Mouse (Mus musculus): ENCODE measurements around the gene Wbp1l. TPM values are rescaled to one million over a fixed set of nuclear protein-coding genes. Genes with fewer than 3 reads are reported as not detected.
A peak's percentile ranks its signal among the peaks of the same experiment; 100 is the strongest.

Wbp1l gene
- polyA plus RNA-seq, 1 experiment from 2014 or later: 53.4 TPM

DNA sequence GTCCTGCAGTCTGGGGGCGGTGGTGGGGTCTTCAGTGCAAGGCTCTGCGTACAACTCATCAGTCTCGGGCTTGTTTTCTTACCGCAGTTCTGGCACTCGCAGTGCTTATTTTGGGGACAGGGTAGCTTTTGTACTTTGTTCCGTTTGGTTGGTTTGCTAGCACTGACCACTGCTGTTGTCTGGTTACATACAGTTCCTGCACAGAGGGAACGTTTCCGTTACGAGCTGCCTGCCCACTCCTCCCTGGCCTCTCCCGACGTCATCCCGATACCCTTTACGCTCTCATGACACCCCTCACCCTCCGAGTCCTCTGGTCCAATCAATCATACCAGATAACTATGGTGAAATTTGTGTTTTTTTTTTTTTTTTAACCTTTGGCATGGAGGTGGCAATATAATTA lies 2.6 kb downstream of the Wbp1l start:
- Histone ChIP-seq H3K9ac (no peak overlapping the region), H3K4me3 (no peak overlapping the region), H3K27ac (no peak overlapping the region), H3K9me3 (no peaks in the 10 kb centered on the region), H3K27me3 (no peaks in the 10 kb centered on the region), H3K4me1 (peaks cover 16% of the 10 kb centered on the region), H3K4me2 (no peak overlapping the region), H3K36me3 (peaks cover 34% of the 10 kb centered on the region)
- WGBS: 84% methylated on average over 14 of the region's 14 CpGs
- no peak for ATAC-seq (ENCODE audit: insufficient number of reproducible peaks, low FRiP score, low TSS enrichment, low read depth)

DNA sequence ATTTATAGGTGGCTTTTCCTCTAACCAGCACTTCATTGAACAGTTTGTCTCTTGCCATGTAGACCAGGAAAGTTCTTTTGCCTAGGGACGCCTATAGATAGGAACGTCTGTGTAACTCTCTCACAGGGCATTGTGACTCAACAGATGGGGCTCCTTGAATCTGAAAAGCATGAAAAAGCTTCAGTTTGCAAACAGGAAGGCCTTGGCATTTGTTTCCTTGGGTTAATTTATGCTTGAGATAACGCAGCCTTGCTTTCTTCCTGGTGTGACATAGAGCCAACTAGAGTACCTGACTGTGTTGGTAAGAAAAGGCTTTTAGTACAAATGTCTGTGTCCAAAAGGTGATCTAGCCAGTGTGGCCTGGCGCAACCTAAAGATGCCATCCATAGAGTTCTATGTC lies 3.5 kb downstream of the Wbp1l start:
- Histone ChIP-seq H3K36me3 (peaks cover 41% of the 10 kb centered on the region), H3K4me3 (no peak overlapping the region), H3K9ac (no peak overlapping the region), H3K4me2 (no peak overlapping the region), H3K9me3 (no peaks in the 10 kb centered on the region), H3K27me3 (no peaks in the 10 kb centered on the region), H3K27ac (no peak overlapping the region), H3K4me1 (peaks cover 18% of the 10 kb centered on the region)
- no peak for ATAC-seq (ENCODE audit: insufficient number of reproducible peaks, low FRiP score, low TSS enrichment, low read depth)
- WGBS: 89% methylated on average over 4 of the region's 4 CpGs

DNA sequence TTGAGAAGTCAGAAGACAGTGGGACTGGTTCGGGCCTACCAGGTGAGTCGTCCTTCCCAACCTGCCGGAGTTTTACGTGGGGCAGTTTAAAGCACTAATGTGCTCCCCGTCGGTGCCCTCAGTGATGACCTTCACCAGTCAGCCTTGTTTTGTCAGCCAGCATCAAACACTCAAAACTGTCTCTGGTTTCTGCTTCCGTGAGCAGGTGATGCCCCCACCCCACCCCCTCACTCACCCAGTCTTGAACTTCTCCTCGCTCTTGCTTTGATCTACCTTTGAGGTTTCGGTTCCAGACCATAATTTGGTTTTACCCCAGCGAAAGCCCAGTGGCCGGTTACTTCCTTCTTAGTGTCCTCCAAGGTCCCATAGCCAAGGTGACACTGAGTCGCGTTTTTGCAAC lies 7.8 kb downstream of the Wbp1l start:
- Histone ChIP-seq H3K4me3 (no peak overlapping the region), H3K36me3 (peaks cover 55% of the 10 kb centered on the region), H3K9me3 (no peaks in the 10 kb centered on the region), H3K4me2 (no peak overlapping the region), H3K27ac (no peak overlapping the region), H3K9ac (no peak overlapping the region), H3K27me3 (no peaks in the 10 kb centered on the region), H3K4me1 (peaks cover 2% of the 10 kb centered on the region; the same call in 1 of the 2 replicates)
- ATAC-seq (ENCODE audit: insufficient number of reproducible peaks, low FRiP score, low TSS enrichment, low read depth): no peak
- WGBS: 93% methylated on average over 13 of the region's 13 CpGs

DNA sequence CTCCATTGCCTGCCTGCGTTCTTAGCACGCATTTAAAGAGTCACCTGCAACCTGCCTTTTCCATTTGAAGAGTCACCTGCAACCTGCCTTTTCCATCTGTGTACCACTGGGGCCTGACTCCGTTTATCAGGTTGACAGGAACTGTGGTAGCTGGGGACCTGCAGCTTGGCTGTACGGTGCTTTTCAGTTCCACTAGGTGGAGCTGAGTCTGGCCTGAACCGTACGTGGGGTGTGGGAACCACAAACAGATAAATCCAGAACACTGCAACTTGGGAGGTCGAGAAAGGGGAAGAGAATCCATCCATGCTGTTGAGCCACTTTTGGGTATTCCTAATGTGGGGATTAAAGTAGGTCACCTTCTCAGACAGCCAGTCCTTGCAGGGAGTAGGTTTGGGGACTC lies 8.5 kb downstream of the Wbp1l start:
- no peak for ATAC-seq (ENCODE audit: insufficient number of reproducible peaks, low FRiP score, low TSS enrichment, low read depth)
- no peak overlapping the region for H3K27ac ChIP-seq
- no peak overlapping the region for H3K4me3 ChIP-seq
- H3K9ac ChIP-seq: no peak overlapping the region
- no peak overlapping the region for H3K4me2 ChIP-seq
- H3K36me3 ChIP-seq: peaks cover 54% of the 10 kb centered on the region
- no peaks in the 10 kb centered on the region for H3K9me3 ChIP-seq
- H3K27me3 ChIP-seq: no peaks in the 10 kb centered on the region
- WGBS: 58% methylated on average over 7 of the region's 7 CpGs
- H3K4me1 ChIP-seq: peaks cover 2% of the 10 kb centered on the region; the same call in 1 of the 2 replicates

DNA sequence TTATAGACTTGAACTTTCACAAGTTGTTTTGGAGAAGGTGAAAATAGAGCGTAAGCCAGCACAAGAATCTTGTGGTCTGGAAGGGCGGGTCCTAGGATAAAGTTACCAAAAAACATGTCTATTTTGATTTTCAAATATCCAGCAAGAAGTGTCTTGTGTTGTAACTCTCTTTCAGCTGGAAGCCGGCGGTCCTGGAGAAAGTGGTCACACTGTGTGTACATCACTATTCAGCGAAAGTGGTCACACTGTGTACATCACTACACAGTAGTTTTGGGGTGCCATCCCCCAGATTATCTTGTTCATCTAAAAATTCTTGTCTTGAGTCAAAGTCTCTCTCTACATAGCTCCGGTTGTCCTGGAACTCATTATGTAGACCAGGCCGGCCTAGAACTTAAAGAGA lies 9.3 kb downstream of the Wbp1l start:
- 95% methylated on average over 7 of the region's 7 CpGs for WGBS
- Histone ChIP-seq H3K4me3 (no peak overlapping the region), H3K4me1 (peaks cover 2% of the 10 kb centered on the region; the same call in 1 of the 2 replicates), H3K27ac (no peak overlapping the region), H3K9me3 (no peaks in the 10 kb centered on the region), H3K4me2 (no peak overlapping the region), H3K36me3 (peaks cover 49% of the 10 kb centered on the region), H3K9ac (no peak overlapping the region), H3K27me3 (no peaks in the 10 kb centered on the region)
- ATAC-seq (ENCODE audit: insufficient number of reproducible peaks, low FRiP score, low TSS enrichment, low read depth): no peak

- H3K4me1 ChIP-seq: peaks cover 34% of the 10 kb centered on the region
- H3K4me2 ChIP-seq: no peak overlapping the region
- no peaks in the 10 kb centered on the region for H3K27me3 ChIP-seq
- H3K9me3 ChIP-seq: no peaks in the 10 kb centered on the region
- no peak overlapping the region for H3K9ac ChIP-seq
- H3K27ac ChIP-seq: no peak overlapping the region
- no peak for ATAC-seq (ENCODE audit: insufficient number of reproducible peaks, low FRiP score, low TSS enrichment, low read depth)
- no peak overlapping the region for H3K4me3 ChIP-seq
- H3K36me3 ChIP-seq: peaks cover 11% of the 10 kb centered on the region
- 69% methylated on average over 11 of the region's 11 CpGs for WGBS
Observed at GRCm38 (mm10) chr19:46616378-46616777, 17.5 kb downstream of the Wbp1l start.

DNA sequence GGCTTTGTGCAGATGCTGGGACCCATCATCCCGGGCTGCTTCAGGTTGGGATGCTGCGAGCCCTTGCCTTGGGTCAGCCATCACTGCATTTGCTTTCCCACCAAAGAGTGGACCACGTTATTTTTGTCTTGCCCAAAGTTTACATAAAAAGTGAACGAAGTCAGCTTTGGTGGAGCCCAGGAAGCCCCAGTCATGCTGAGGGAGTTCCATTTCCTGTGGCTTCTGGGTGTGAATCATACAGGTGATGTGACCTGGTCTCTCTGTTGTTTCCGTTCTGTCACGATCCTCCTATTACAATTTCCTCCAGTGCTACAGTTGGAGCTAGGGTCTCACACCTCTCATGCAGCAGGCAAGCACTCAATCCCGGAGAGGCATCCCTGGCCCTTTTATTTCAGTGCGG lies 18.5 kb downstream of the Wbp1l start:
- Histone ChIP-seq H3K9me3 (no peaks in the 10 kb centered on the region), H3K4me2 (no peak overlapping the region), H3K27ac (no peak overlapping the region), H3K36me3 (peaks cover 11% of the 10 kb centered on the region), H3K4me1 (peaks cover 43% of the 10 kb centered on the region), H3K27me3 (no peaks in the 10 kb centered on the region), H3K4me3 (no peak overlapping the region), H3K9ac (no peak overlapping the region)
- no peak for ATAC-seq (ENCODE audit: insufficient number of reproducible peaks, low FRiP score, low TSS enrichment, low read depth)
- WGBS: 85% methylated on average over 8 of the region's 8 CpGs

DNA sequence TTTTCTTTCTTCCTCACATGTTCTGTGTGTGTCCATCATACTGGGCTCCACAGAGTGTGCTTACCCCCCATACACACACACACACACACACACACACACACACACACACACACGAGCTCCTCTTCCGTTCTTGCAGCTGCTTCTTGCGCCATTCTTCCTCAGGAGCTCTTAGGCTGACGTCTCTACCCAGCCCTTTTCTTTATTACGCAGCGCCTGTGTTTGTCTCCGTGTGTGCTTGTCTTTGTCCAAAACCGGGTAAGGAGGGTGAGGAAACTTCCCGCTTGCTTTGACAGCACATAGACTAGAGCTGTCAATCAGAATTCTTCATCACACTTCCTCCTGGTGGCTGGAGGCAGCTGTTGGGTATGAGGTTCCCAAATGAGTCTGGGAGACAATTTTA lies 19.4 kb downstream of the Wbp1l start:
- Histone ChIP-seq H3K4me2 (no peak overlapping the region), H3K4me3 (no peak overlapping the region), H3K27ac (peak overlapping the region; percentile 51; the same call in 1 of the 2 replicates), H3K27me3 (no peaks in the 10 kb centered on the region), H3K9ac (no peak overlapping the region), H3K4me1 (peaks cover 53% of the 10 kb centered on the region), H3K9me3 (no peaks in the 10 kb centered on the region), H3K36me3 (peaks cover 9% of the 10 kb centered on the region)
- 61% methylated on average over 9 of the region's 9 CpGs for WGBS
- no peak for ATAC-seq (ENCODE audit: insufficient number of reproducible peaks, low FRiP score, low TSS enrichment, low read depth)

GRCm38 (mm10) chr19:46619001-46619400 lies 20.1 kb downstream of the Wbp1l start:
- H3K36me3 ChIP-seq: peaks cover 4% of the 10 kb centered on the region; the same call in 1 of the 2 replicates
- H3K4me3 ChIP-seq: no peak overlapping the region
- no peak overlapping the region for H3K9ac ChIP-seq
- WGBS: 68% methylated on average over 19 of the region's 19 CpGs
- H3K27ac ChIP-seq: peak overlapping the region; percentile 51; the same call in 1 of the 2 replicates
- H3K4me2 ChIP-seq: no peak overlapping the region
- no peak for ATAC-seq (ENCODE audit: insufficient number of reproducible peaks, low FRiP score, low TSS enrichment, low read depth)
- H3K27me3 ChIP-seq: no peaks in the 10 kb centered on the region
- H3K4me1 ChIP-seq: peaks cover 60% of the 10 kb centered on the region
- no peaks in the 10 kb centered on the region for H3K9me3 ChIP-seq

DNA sequence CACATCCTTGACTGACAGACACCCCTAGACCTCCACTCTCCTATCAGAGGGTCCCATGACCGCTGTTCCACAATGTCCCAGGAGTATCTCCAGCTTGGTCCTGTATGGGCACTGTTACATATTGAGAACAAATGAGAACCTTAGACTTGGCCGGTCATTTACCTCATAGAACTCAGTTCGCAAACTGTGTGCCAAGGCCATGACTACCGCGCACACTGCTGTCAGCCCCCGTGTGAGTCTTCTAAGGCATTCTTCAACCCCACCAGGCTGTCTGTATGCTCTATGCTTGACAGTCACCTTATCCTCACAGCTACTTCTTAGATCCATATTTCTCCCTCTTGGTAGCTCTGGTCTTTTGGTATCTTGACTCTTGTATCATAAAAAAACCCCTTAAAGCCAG lies 20.6 kb downstream of the Wbp1l start:
- H3K9me3 ChIP-seq: no peaks in the 10 kb centered on the region
- H3K27me3 ChIP-seq: no peaks in the 10 kb centered on the region
- no peak overlapping the region for H3K4me3 ChIP-seq
- H3K4me1 ChIP-seq: peaks cover 65% of the 10 kb centered on the region
- no peak overlapping the region for H3K9ac ChIP-seq
- peak overlapping the region; percentile 39; the same call in 1 of the 2 replicates for H3K27ac ChIP-seq
- no peak for ATAC-seq (ENCODE audit: insufficient number of reproducible peaks, low FRiP score, low TSS enrichment, low read depth)
- H3K36me3 ChIP-seq: no peaks in the 10 kb centered on the region
- WGBS: 92% methylated on average over 6 of the region's 6 CpGs
- no peak overlapping the region for H3K4me2 ChIP-seq

DNA sequence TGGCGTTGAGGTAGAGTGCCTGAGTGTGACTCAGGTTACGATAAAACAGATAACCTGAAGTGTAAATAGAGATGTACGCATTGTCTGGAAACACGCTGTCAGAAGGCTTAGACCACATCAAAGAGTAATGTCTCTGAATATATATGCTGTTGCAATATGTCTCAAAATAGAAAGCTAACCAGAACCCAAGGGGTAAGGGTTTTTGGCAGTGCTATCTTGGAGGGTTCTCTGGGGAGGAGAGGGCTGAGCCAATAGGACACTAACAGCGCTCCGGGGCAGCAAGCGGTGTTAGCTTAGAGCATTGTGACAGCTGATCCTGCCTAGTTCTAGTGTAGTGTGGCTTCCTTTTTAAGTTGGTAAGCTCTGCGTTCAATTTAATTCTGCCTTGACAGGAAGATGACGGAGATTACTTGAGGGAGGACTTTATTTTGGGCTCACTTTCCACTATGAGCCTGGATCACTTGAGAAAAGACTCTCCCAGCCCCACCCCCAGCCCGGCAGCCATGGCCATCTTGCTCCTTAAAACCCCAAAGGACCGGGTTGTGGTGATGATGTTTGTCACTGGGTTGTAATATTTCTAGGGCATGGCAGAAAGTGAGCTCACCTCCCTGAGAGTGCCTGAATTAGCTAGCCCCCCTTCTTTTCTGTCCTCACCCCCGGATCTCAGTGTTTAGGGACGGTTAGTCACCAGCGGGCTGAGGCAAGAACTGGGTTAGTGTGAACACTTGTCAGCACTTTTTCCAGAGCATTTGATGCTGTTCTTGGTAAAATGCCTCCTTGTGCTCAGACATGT lies 21.3 kb downstream of the Wbp1l start:
- H3K27me3 ChIP-seq: no peaks in the 10 kb centered on the region
- no peak overlapping the region for H3K9ac ChIP-seq
- no peaks in the 10 kb centered on the region for H3K9me3 ChIP-seq
- no peak for ATAC-seq (ENCODE audit: insufficient number of reproducible peaks, low FRiP score, low TSS enrichment, low read depth)
- H3K4me1 ChIP-seq: peaks cover 70% of the 10 kb centered on the region
- H3K4me3 ChIP-seq: no peak overlapping the region
- WGBS: 72% methylated on average over 14 of the region's 14 CpGs
- H3K36me3 ChIP-seq: 0 out of 2 replicates have a peak, but pooled peaks cover 5% of the 10 kb centered on the region
- no peak overlapping the region for H3K4me2 ChIP-seq
- peak overlapping the region; percentile 59 for H3K27ac ChIP-seq

GRCm38 (mm10) chr19:46621236-46622183 lies 22.6 kb downstream of the Wbp1l start:
- H3K4me2 ChIP-seq: no peak overlapping the region
- peak overlapping the region; percentile 83 for H3K27ac ChIP-seq
- H3K27me3 ChIP-seq: no peaks in the 10 kb centered on the region
- H3K9ac ChIP-seq: no peak overlapping the region
- H3K4me3 ChIP-seq: no peak overlapping the region
- ATAC-seq (ENCODE audit: insufficient number of reproducible peaks, low FRiP score, low TSS enrichment, low read depth): no peak
- H3K36me3 ChIP-seq: peaks cover 9% of the 10 kb centered on the region; the same call in 1 of the 2 replicates
- H3K4me1 ChIP-seq: peaks cover 65% of the 10 kb centered on the region
- no peaks in the 10 kb centered on the region for H3K9me3 ChIP-seq
- WGBS: 67% methylated on average over 19 of the region's 19 CpGs
